ENCODE assay signal across 28 mouse cellular contexts in the genomic region with DNA sequence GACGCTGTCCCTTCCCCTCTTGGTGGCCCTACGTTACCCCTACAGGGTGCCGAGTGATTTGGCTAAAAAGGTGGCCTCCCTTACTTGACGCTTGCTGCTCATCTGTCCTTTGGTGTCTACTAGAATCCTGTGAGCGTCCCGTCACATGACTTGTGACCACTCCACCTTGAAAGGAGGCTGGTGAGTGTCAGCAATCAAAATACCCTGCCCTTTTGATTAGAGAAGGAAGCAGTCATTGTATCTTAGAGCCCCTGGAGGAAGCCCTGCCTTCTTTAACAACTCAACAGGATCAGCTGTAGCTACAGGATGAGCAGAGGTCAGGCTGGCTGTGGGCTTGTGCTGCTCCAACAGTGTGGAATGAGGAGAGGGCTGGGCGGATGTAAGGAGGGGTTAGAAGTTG.
DNase-seq lines count a peak whose midpoint lies in the region; ATAC-seq and TF ChIP-seq lines count a peak whose summit lies in the region.
"Had no signal": no experiment of that assay in that cellular context is flagged by ENCODE, and none has a peak within 500 bp of the region (broad histone marks: within the 10 kb centered on the region; RNA-seq: fewer than 3 reads in every experiment).

No protein-coding gene starts in this region.

- DNase-seq in heart, embryonic 10.5 days (ENCODE audit: low spot score): no peak
- no peak for DNase-seq in hindbrain, embryonic 14.5 days (ENCODE audit: low spot score)
- DNase-seq in hindbrain, postnatal 0 days (ENCODE audit: low spot score): no peak
- peak; percentile 21 for DNase-seq in R1 (ENCODE audit: low read depth, low spot score)
- DNase-seq in limb, embryonic 10.5 days (ENCODE audit: low spot score): no peak
- no peak for DNase-seq in layer of hippocampus, adult 9-11 months
- DNase-seq: adrenal gland, adult 8-10 months; cerebellum, adult 11-12 months; cerebellum, postnatal 10 days; kidney, adult 11 months; left cerebral cortex, postnatal 4 days; liver; lung, postnatal 4 days; thymus, adult 2 months; thymus, postnatal 4 days had no signal

- H3K9me3 ChIP-seq in heart, embryonic 11.5 days (replicated peaks; ENCODE audit: control insufficient read depth, low read length): no peaks in the 10 kb centered on the region
- H3K9me3 ChIP-seq in heart, embryonic 10.5 days: no peaks in the 10 kb centered on the region
- H3K9me3 ChIP-seq in hindbrain, embryonic 14.5 days (ENCODE audit: control insufficient read depth, low read length): no peaks in the 10 kb centered on the region
- no peaks in the 10 kb centered on the region for H3K9me3 ChIP-seq in hindbrain, postnatal 0 days (ENCODE audit: low read length)
- no peaks in the 10 kb centered on the region for H3K9me3 ChIP-seq in limb, embryonic 10.5 days (replicated peaks)
- H3K9me3 ChIP-seq: forebrain, embryonic 10.5 days; heart, embryonic 13.5 days; liver, embryonic 15.5 days; lung, embryonic 15.5 days; midbrain, embryonic 12.5 days had no signal

- H3K36me3 ChIP-seq in heart, embryonic 11.5 days (ENCODE audit: control insufficient read depth, insufficient read depth, low read length): no peaks in the 10 kb centered on the region
- H3K36me3 ChIP-seq in heart, embryonic 10.5 days: no peaks in the 10 kb centered on the region
- H3K36me3 ChIP-seq in hindbrain, embryonic 14.5 days (replicated peaks; ENCODE audit: control insufficient read depth, insufficient read depth): no peaks in the 10 kb centered on the region
- H3K36me3 ChIP-seq in hindbrain, postnatal 0 days (ENCODE audit: insufficient read depth, low read length): no peaks in the 10 kb centered on the region
- no peaks in the 10 kb centered on the region for H3K36me3 ChIP-seq in limb, embryonic 10.5 days
- H3K36me3 ChIP-seq: forebrain, embryonic 10.5 days; G1E; heart, embryonic 13.5 days; liver, embryonic 15.5 days; lung, embryonic 15.5 days; midbrain, embryonic 12.5 days had no signal

- no peak for TF ChIP-seq CTCF in hindbrain, postnatal 0 days (IDR thresholded peaks at IDR 0.05; ENCODE audit: low read depth)

- H3K27ac ChIP-seq in heart, embryonic 11.5 days (ENCODE audit: low read depth, low read length): 0 out of 2 replicates have a peak overlapping the region, but pooled peaks have one; percentile 10
- no peak overlapping the region; the same call in 1 of the 2 replicates for H3K27ac ChIP-seq in heart, embryonic 10.5 days
- H3K27ac ChIP-seq in hindbrain, embryonic 14.5 days: peak overlapping the region; percentile 73
- no peak overlapping the region for H3K27ac ChIP-seq in hindbrain, postnatal 0 days
- H3K27ac ChIP-seq in limb, embryonic 10.5 days: 0 out of 2 replicates have a peak overlapping the region, but pooled peaks have one; percentile 30
- H3K27ac ChIP-seq: forebrain, embryonic 10.5 days; heart, embryonic 13.5 days; kidney, postnatal 0 days; liver, embryonic 15.5 days; lung, embryonic 15.5 days; midbrain, embryonic 12.5 days; stomach, postnatal 0 days had no signal

- H3K4me2 ChIP-seq in heart, embryonic 11.5 days: no peak overlapping the region
- H3K4me2 ChIP-seq in hindbrain, embryonic 14.5 days (replicated peaks): no peak overlapping the region
- no peak overlapping the region for H3K4me2 ChIP-seq in hindbrain, postnatal 0 days (ENCODE audit: low read depth, low read length)
- H3K4me2 ChIP-seq: heart, embryonic 13.5 days; liver, embryonic 15.5 days; lung, embryonic 15.5 days; midbrain, embryonic 12.5 days had no signal

- H3K4me1 ChIP-seq in heart, embryonic 11.5 days (ENCODE audit: control insufficient read depth, insufficient read depth, low read length): peaks cover 9% of the 10 kb centered on the region
- peaks cover 16% of the 10 kb centered on the region for H3K4me1 ChIP-seq in heart, embryonic 10.5 days
- peaks cover 17% of the 10 kb centered on the region for H3K4me1 ChIP-seq in hindbrain, embryonic 14.5 days (replicated peaks; ENCODE audit: control insufficient read depth, insufficient read depth, low read length)
- 0 out of 2 replicates have a peak, but pooled peaks cover 5% of the 10 kb centered on the region for H3K4me1 ChIP-seq in hindbrain, postnatal 0 days (ENCODE audit: insufficient read depth, low read length)
- peaks cover 16% of the 10 kb centered on the region for H3K4me1 ChIP-seq in limb, embryonic 10.5 days
- H3K4me1 ChIP-seq: liver, embryonic 15.5 days; lung, embryonic 15.5 days had no signal

- 49% methylated on average over 7 of the region's 7 CpGs for WGBS in heart, embryonic 11.5 days (ENCODE audit: insufficient replicate concordance)
- 40% methylated on average over 7 of the region's 7 CpGs for WGBS in heart, embryonic 10.5 days
- 83% methylated on average over 7 of the region's 7 CpGs for WGBS in hindbrain, embryonic 14.5 days
- 79% methylated on average over 7 of the region's 7 CpGs for WGBS in hindbrain, postnatal 0 days
- WGBS in limb, embryonic 10.5 days: 82% methylated on average over 7 of the region's 7 CpGs

- no peak overlapping the region for H3K9ac ChIP-seq in heart, embryonic 11.5 days (ENCODE audit: low read depth, low read length)
- H3K9ac ChIP-seq in hindbrain, embryonic 14.5 days: no peak overlapping the region
- H3K9ac ChIP-seq in hindbrain, postnatal 0 days (replicated peaks; ENCODE audit: low read length): no peak overlapping the region
- H3K9ac ChIP-seq: heart, embryonic 13.5 days; liver, embryonic 15.5 days; lung, embryonic 15.5 days; midbrain, embryonic 12.5 days had no signal

- H3K27me3 ChIP-seq in heart, embryonic 11.5 days (ENCODE audit: control insufficient read depth, insufficient read depth, low read length): no peaks in the 10 kb centered on the region
- no peaks in the 10 kb centered on the region for H3K27me3 ChIP-seq in heart, embryonic 10.5 days (ENCODE audit: insufficient read depth, poor library complexity, severe bottlenecking)
- H3K27me3 ChIP-seq in hindbrain, embryonic 14.5 days (ENCODE audit: control insufficient read depth, insufficient read depth, low read length): no peaks in the 10 kb centered on the region
- no peaks in the 10 kb centered on the region for H3K27me3 ChIP-seq in hindbrain, postnatal 0 days (ENCODE audit: insufficient read depth, low read length)
- H3K27me3 ChIP-seq in limb, embryonic 10.5 days (ENCODE audit: low read depth, poor library complexity, severe bottlenecking): no peaks in the 10 kb centered on the region
- H3K27me3 ChIP-seq: heart, embryonic 13.5 days; liver, embryonic 15.5 days; lung, embryonic 15.5 days; midbrain, embryonic 12.5 days; Patski had no signal

- H3K4me3 ChIP-seq in heart, embryonic 11.5 days (ENCODE audit: low read depth, low read length): no peak overlapping the region
- H3K4me3 ChIP-seq in heart, embryonic 10.5 days: no peak overlapping the region
- no peak overlapping the region for H3K4me3 ChIP-seq in hindbrain, embryonic 14.5 days (replicated peaks; ENCODE audit: low read length)
- H3K4me3 ChIP-seq in hindbrain, postnatal 0 days (ENCODE audit: low read length): no peak overlapping the region
- H3K4me3 ChIP-seq in limb, embryonic 10.5 days: no peak overlapping the region
- H3K4me3 ChIP-seq: forebrain, embryonic 10.5 days; heart, embryonic 13.5 days; liver, embryonic 15.5 days; lung, embryonic 15.5 days; midbrain, embryonic 12.5 days; myocyte had no signal

- no peak for ATAC-seq in heart, embryonic 11.5 days (replicated peaks; ENCODE audit: insufficient number of reproducible peaks, low FRiP score, low TSS enrichment)
- ATAC-seq in hindbrain, embryonic 14.5 days (ENCODE audit: low FRiP score): no peak
- no peak for ATAC-seq in hindbrain, postnatal 0 days
- ATAC-seq in megakaryocyte progenitor cell, adult 5-6 weeks (replicated peaks; ENCODE audit: poor library complexity): no peak
- ATAC-seq: activated CD4-positive, CD25-positive, alpha-beta regulatory T cell, adult 4 months; Patski had no signal

Comparison
In these comparisons a context has a peak if more than half of its experiments do, and no peak if none do; other contexts are left out.
1. H3K27ac ChIP-seq: peak in heart, embryonic 11.5 days (single experiment), hindbrain, embryonic 14.5 days (single experiment) and limb, embryonic 10.5 days (single experiment); none in heart, embryonic 10.5 days (single experiment) and hindbrain, postnatal 0 days (single experiment).